Mouse (Mus musculus): ENCODE results near the gene Olfr502. TPM values are rescaled to one million over a fixed set of nuclear protein-coding genes. Genes with fewer than 3 reads are reported as not detected.
"Not testable (repeated sequence)": the region's sequence is repeated elsewhere in the genome, so short reads cannot be mapped to it uniquely, and the experiment has no call there.

The Olfr502 gene
- not detected in 2 replicates for polyA plus RNA-seq (2015; fragmentation: Nextera tagmentation; extraction: Ambion mirVana)

DNA sequence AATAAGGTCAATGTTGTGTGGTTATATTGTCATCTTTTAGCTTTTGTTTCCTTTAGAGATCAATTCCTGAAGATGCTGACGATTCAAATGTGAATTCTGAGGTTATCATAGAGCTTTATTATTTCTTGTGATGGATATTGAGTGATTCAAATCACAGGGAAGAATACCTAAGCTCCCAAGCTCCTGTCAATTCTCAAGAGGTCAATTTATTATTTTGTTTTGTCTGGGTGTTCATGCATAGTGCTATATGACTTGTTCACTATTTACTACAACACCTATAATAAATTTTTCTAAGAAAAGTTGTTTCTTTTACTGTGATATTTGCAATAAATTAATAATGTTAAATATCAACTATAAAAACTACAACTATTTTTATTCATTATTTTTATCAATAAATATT lies at the start of gene Olfr502:
Gene Olfr502 (minus strand): TSS at position 101 of the 400 bp plus-strand sequence.
- WGBS: 58% methylated on average over 1 of the region's 1 CpGs
- ATAC-seq (ENCODE audit: insufficient number of reproducible peaks, low FRiP score, low TSS enrichment, low read depth): no peak
- H3K4me3 ChIP-seq (replicated peaks): no peak within 1 kb of the TSS

DNA sequence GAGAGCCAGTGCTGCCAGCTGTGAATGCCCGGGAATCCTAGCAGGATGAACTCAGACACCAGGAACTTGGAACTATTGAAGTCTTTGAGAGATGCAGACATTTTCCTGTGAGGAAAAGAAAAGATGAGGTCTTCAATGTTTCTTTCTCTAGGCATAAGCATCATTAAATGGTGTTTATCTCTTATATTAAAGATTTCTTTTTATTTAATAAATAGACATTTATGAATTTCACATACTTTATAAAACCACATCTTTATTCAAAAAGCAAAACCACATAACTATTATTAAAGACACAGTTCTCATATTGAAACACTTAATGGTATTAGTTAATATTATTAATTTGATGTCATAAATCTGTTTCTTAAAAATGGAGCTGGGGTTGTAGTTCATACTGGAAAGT lies 40.8 kb upstream of the Olfr502 start, which contains the start of gene Olfr504:
Gene Olfr504 (minus strand): TSS at position 101 of the 400 bp plus-strand sequence.
- H3K4me2 ChIP-seq (replicated peaks): no peak within 1 kb of the TSS
- WGBS: 77% methylated on average over 1 of the region's 1 CpGs
- H3K9ac ChIP-seq: no peak within 1 kb of the TSS
- no peaks in the 10 kb centered on the region for H3K4me1 ChIP-seq
- H3K9me3 ChIP-seq (replicated peaks): no peaks in the 10 kb centered on the region
- H3K27ac ChIP-seq (replicated peaks): no peak within 1 kb of the TSS
- no peaks in the 10 kb centered on the region for H3K36me3 ChIP-seq
- ATAC-seq (ENCODE audit: insufficient number of reproducible peaks, low FRiP score, low TSS enrichment, low read depth): no peak
- H3K27me3 ChIP-seq: no peaks in the 10 kb centered on the region
- H3K4me3 ChIP-seq (replicated peaks): no peak within 1 kb of the TSS

More for the DNA sequence above, at the start of gene Olfr502:
- no peak within 1 kb of the TSS for H3K27ac ChIP-seq (replicated peaks)
- no peaks in the 10 kb centered on the region; the same call in 1 of the 2 replicates for H3K9me3 ChIP-seq (replicated peaks)
- no peaks in the 10 kb centered on the region for H3K36me3 ChIP-seq
- H3K4me1 ChIP-seq: no peaks in the 10 kb centered on the region
- H3K4me2 ChIP-seq (replicated peaks): no peak within 1 kb of the TSS
- H3K27me3 ChIP-seq: no peaks in the 10 kb centered on the region
- H3K9ac ChIP-seq: no peak within 1 kb of the TSS

DNA sequence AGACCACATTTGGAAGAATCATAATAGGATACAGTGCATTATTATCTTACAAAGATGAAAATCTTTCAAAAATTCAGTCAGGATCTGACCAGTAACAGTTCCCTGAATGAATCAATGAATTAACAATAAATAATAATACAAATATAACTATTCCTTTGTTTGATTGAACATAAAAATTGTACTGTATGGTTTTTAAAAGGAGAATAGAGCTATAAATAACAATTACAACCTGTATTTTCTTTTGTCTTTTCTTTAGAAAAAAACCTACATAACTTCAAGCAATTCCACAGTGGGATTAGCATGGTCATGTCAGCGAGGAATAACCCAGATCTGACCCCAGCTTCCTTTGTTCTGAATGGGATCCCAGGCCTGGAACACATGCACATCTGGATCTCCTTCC lies 19.4 kb upstream of the Olfr502 start, which contains the start of gene Olfr503:
Gene Olfr503 (plus strand): TSS at position 301 of the 400 bp plus-strand sequence.
- not testable (repeated sequence) for H3K27me3 ChIP-seq; H3K9me3 ChIP-seq (replicated peaks); H3K9ac ChIP-seq; H3K4me3 ChIP-seq (replicated peaks); H3K36me3 ChIP-seq; H3K27ac ChIP-seq (replicated peaks); ATAC-seq (ENCODE audit: insufficient number of reproducible peaks, low FRiP score, low TSS enrichment, low read depth); H3K4me1 ChIP-seq; H3K4me2 ChIP-seq (replicated peaks)
- 47% methylated on average over 1 of the region's 1 CpGs for WGBS

DNA sequence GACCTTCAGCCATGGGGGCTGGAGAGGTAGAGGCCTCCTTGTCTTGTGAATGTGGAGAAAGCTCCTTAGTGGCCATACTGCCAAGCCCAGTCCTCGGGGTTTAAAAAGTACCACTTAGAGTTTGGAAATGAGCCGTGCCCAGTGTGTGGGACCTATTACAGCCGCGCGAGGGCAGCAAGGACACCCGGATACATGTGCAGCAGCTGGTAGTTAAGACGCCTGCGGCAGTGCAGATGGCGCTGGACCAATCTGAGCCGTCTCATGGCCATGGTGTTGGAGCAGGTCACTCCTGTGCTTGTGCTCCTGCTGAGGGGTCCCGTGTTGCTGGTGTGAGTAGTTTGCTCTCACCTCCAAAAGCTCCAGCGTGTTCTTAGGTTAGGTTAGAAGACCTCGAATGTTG lies 17.6 kb upstream of the Olfr502 start:
- WGBS: 84% methylated on average over 13 of the region's 13 CpGs
- Histone ChIP-seq H3K27me3 (no peaks in the 10 kb centered on the region), H3K9me3 (replicated peaks) (no peaks in the 10 kb centered on the region), H3K4me2 (replicated peaks) (no peak overlapping the region), H3K4me3 (replicated peaks) (no peak overlapping the region), H3K36me3 (no peaks in the 10 kb centered on the region), H3K4me1 (no peaks in the 10 kb centered on the region), H3K27ac (replicated peaks) (no peak overlapping the region), H3K9ac (no peak overlapping the region)
- ATAC-seq (ENCODE audit: insufficient number of reproducible peaks, low FRiP score, low TSS enrichment, low read depth): no peak

Other genes starting within 250 kb of the Olfr502 start
- not detected in 2 replicates for gene Olfr490, start 236.1 kb downstream of the Olfr502 start, polyA plus RNA-seq (2015; fragmentation: Nextera tagmentation; extraction: Ambion mirVana)
- gene Olfr491, start 211.6 kb downstream of the Olfr502 start, polyA plus RNA-seq (2015; fragmentation: Nextera tagmentation; extraction: Ambion mirVana): 0.12 TPM in 1 of 2 replicates, not detected in the other
- gene Olfr492, start 201.4 kb downstream of the Olfr502 start, polyA plus RNA-seq (2015; fragmentation: Nextera tagmentation; extraction: Ambion mirVana): 0.17 TPM in 1 of 2 replicates, not detected in the other
- gene Olfr493, start 178.1 kb downstream of the Olfr502 start, polyA plus RNA-seq (2015; fragmentation: Nextera tagmentation; extraction: Ambion mirVana): not detected in 2 replicates
- gene Olfr494, start 159.7 kb downstream of the Olfr502 start, polyA plus RNA-seq (2015; fragmentation: Nextera tagmentation; extraction: Ambion mirVana): 0.23 TPM in 1 of 2 replicates, not detected in the other
- gene Olfr495, start 131.9 kb downstream of the Olfr502 start, polyA plus RNA-seq (2015; fragmentation: Nextera tagmentation; extraction: Ambion mirVana): 0.14 TPM in 1 of 2 replicates, not detected in the other
- not detected in 2 replicates for gene Olfr497, start 104.6 kb downstream of the Olfr502 start, polyA plus RNA-seq (2015; fragmentation: Nextera tagmentation; extraction: Ambion mirVana)
- gene Olfr498, start 59.7 kb downstream of the Olfr502 start, polyA plus RNA-seq (2015; fragmentation: Nextera tagmentation; extraction: Ambion mirVana): 0.09 and 0.13 TPM in 2 replicates
- gene Olfr503, start 19.5 kb upstream of the Olfr502 start, polyA plus RNA-seq (2015; fragmentation: Nextera tagmentation; extraction: Ambion mirVana): not detected in 2 replicates
- gene Olfr504, start 40.7 kb upstream of the Olfr502 start, polyA plus RNA-seq (2015; fragmentation: Nextera tagmentation; extraction: Ambion mirVana): not detected in 2 replicates
- 0.08 and 0.19 TPM in 2 replicates for gene Olfr506, start 85.7 kb upstream of the Olfr502 start, polyA plus RNA-seq (2015; fragmentation: Nextera tagmentation; extraction: Ambion mirVana)
- not detected in 2 replicates for gene Olfr507, start 96.7 kb upstream of the Olfr502 start, polyA plus RNA-seq (2015; fragmentation: Nextera tagmentation; extraction: Ambion mirVana)
- gene Olfr508, start 104.9 kb upstream of the Olfr502 start, polyA plus RNA-seq (2015; fragmentation: Nextera tagmentation; extraction: Ambion mirVana): 0.30 TPM in 1 of 2 replicates, not detected in the other
- 0.25 and 0.47 TPM in 2 replicates for gene Olfr509, start 126.8 kb upstream of the Olfr502 start, polyA plus RNA-seq (2015; fragmentation: Nextera tagmentation; extraction: Ambion mirVana)
- 0.17 TPM in 1 of 2 replicates, not detected in the other for gene Olfr510, start 141.4 kb upstream of the Olfr502 start, polyA plus RNA-seq (2015; fragmentation: Nextera tagmentation; extraction: Ambion mirVana)
- gene Olfr512, start 188.3 kb upstream of the Olfr502 start, polyA plus RNA-seq (2015; fragmentation: Nextera tagmentation; extraction: Ambion mirVana): 0.47 TPM in 1 of 2 replicates, not detected in the other
- 0.17 TPM in 1 of 2 replicates, not detected in the other for gene Olfr513, start 225.9 kb upstream of the Olfr502 start, polyA plus RNA-seq (2015; fragmentation: Nextera tagmentation; extraction: Ambion mirVana)